Mouse (Mus musculus) large intestine, adult 2 months (tissue): ENCODE measurements around the gene Rassf10. TPM values are rescaled to one million over a fixed set of nuclear protein-coding genes. Genes with fewer than 3 reads are reported as not detected.

Experiments
- DNase-seq: peaks from one replicate; pipeline ENCODE4 v3.0.0-alpha.2; 2012; ENCODE audit warnings: low read depth, low spot score
- WGBS: fragments of 180-500 bp; shearing (Covaris S2); methylation state at CpG from one replicate; pipeline ENCODE4 v1.1.7; 2018; 5-methylcytosine and 5-hydroxymethylcytosine counted together
- polyA plus RNA-seq: library from polyadenylated mRNA; depleted of rRNA; stranded (reverse); fragments of >200 nt; gene quantifications from 2 replicates; pipeline ENCODE4 v1.2.3, GENCODE M21; 2012

Rassf10 gene
- polyA plus RNA-seq, 1 experiment = 0.29 TPM

GRCm38 (mm10) chr7:112955955-112956354 lies 2.2 kb downstream of the Rassf10 start:
- DNase-seq = no peak
- 22% methylated on average over 3 of the region's 3 CpGs for WGBS

GRCm38 (mm10) chr7:112956961-112957360 lies 3.2 kb downstream of the Rassf10 start:
- WGBS = 39% methylated on average over 7 of the region's 7 CpGs
- DNase-seq = no peak

GRCm38 (mm10) chr7:112957630-112958029 lies 3.9 kb downstream of the Rassf10 start:
- DNase-seq = no peak
- 29% methylated on average over 6 of the region's 6 CpGs for WGBS

GRCm38 (mm10) chr7:112966382-112966781 lies 12.6 kb downstream of the Rassf10 start:
- WGBS = 21% methylated on average over 6 of the region's 6 CpGs

GRCm38 (mm10) chr7:112966786-112967185 lies 13.0 kb downstream of the Rassf10 start:
- 9% methylated on average over 3 of the region's 3 CpGs for WGBS
- DNase-seq = no peak

More at GRCm38 (mm10) chr7:112966382-112966781, 12.6 kb downstream of the Rassf10 start:
- DNase-seq = no peak

GRCm38 (mm10) chr7:112983316-112983715 lies 29.6 kb downstream of the Rassf10 start:
- 31% methylated on average over 5 of the region's 5 CpGs for WGBS
- no peak for DNase-seq

- WGBS = 39% methylated on average over 17 of the region's 17 CpGs
- DNase-seq = no peak
Observed at GRCm38 (mm10) chr7:112984704-112985577, 31.2 kb downstream of the Rassf10 start.

- WGBS = 33% methylated on average over 8 of the region's 8 CpGs
- no peak for DNase-seq
Observed at GRCm38 (mm10) chr7:112985578-112985949, 31.8 kb downstream of the Rassf10 start.

- WGBS = 30% methylated on average over 5 of the region's 5 CpGs
Observed at GRCm38 (mm10) chr7:112992928-112993327, 39.2 kb downstream of the Rassf10 start.

GRCm38 (mm10) chr7:113003565-113004255 lies 49.9 kb downstream of the Rassf10 start:
- WGBS = 65% methylated on average over 3 of the region's 3 CpGs

More at GRCm38 (mm10) chr7:112992928-112993327, 39.2 kb downstream of the Rassf10 start:
- peak; percentile 68 for DNase-seq

GRCm38 (mm10) chr7:113005726-113006125 lies 52.0 kb downstream of the Rassf10 start:
- 48% methylated on average over 6 of the region's 6 CpGs for WGBS
- DNase-seq = no peak

More at GRCm38 (mm10) chr7:113003565-113004255, 49.9 kb downstream of the Rassf10 start:
- no peak for DNase-seq
